Mouse (Mus musculus) heart, embryonic 11.5 days (tissue): ENCODE results near the gene Spocd1. TPM values are rescaled to one million over a fixed set of nuclear protein-coding genes. Genes with fewer than 3 reads are reported as not detected.
A peak's percentile ranks its signal among the peaks of the same experiment; 100 is the strongest.

Experiments
- ATAC-seq: fragments of 200-750 bp; cut with Nextera tagmentation; replicated peaks from 2 replicates; pipeline ENCODE4 v1.8.0; 2017; ENCODE audit warnings: moderate library complexity; ENCODE audit not compliant: insufficient number of reproducible peaks, low FRiP score, low TSS enrichment
- H3K27ac ChIP-seq: fragments of 300-500 bp; sonication (generic); 2 replicates; pipeline ENCODE4 v1.5.1; 2014; ENCODE audit warnings: mild to moderate bottlenecking, low read depth, low read length
- H3K27me3 ChIP-seq: fragments of 300-500 bp; sonication (generic); 2 replicates; pipeline ENCODE4 v1.6.1; 2014; ENCODE audit warnings: mild to moderate bottlenecking, low read length, mixed read lengths; ENCODE audit not compliant: control insufficient read depth, insufficient read depth
- H3K36me3 ChIP-seq: fragments of 300-500 bp; sonication (generic); 2 replicates; pipeline ENCODE4 v1.6.1; 2014; ENCODE audit warnings: mild to moderate bottlenecking, low read length, moderate library complexity, mixed read lengths; ENCODE audit not compliant: control insufficient read depth, insufficient read depth
- H3K4me1 ChIP-seq: fragments of 300-500 bp; sonication (generic); 2 replicates; pipeline ENCODE4 v1.6.1; 2014; ENCODE audit warnings: low read length; ENCODE audit not compliant: control insufficient read depth, insufficient read depth
- H3K4me2 ChIP-seq: fragments of 300-500 bp; sonication (generic); 2 replicates; pipeline ENCODE4 v1.6.1; 2014; ENCODE audit warnings: mild to moderate bottlenecking, moderate library complexity
- H3K4me3 ChIP-seq: fragments of 300-500 bp; sonication (generic); 2 replicates; pipeline ENCODE4 v1.5.1; 2014; ENCODE audit warnings: low read depth, low read length
- H3K9ac ChIP-seq: fragments of 300-500 bp; sonication (generic); 2 replicates; pipeline ENCODE4 v1.6.1; 2014; ENCODE audit warnings: mild to moderate bottlenecking, low read depth, low read length, moderate library complexity
- H3K9me3 ChIP-seq: fragments of 300-500 bp; sonication (generic); replicated peaks from 2 replicates; pipeline ENCODE4 v1.6.1; 2016; ENCODE audit warnings: low read length; ENCODE audit not compliant: control insufficient read depth
- WGBS: fragments of 180-500 bp; shearing (Covaris S2); extraction: QIAGEN DNeasy Blood & Tissue Kit; methylation state at CpG from one replicate; pipeline ENCODE4 v1.1.7; 2014; ENCODE audit not compliant: insufficient replicate concordance; 5-methylcytosine and 5-hydroxymethylcytosine counted together
- polyA plus RNA-seq: library from polyadenylated mRNA; unstranded; fragments of >200 nt; fragmentation: Nextera tagmentation; extraction: Ambion mirVana; gene quantifications from 2 replicates; pipeline ENCODE4 v1.2.1, GENCODE M21; 2014

Spocd1 gene
- polyA plus RNA-seq, 1 experiment from 2014 or later, result 0.34 TPM

DNA sequence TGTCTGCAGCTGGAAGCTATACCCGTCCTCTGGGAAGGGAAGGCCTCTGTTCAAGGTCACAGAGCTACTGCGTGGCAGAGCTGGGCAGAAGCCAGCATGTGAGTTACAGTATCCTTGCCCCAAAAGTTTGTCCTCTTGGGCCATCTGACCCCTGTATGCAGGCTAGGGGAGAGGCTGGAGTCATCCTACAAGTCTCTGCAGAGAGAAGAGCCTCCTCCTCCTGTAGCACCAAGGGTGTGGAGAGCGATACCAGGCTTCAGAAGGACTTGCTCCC, 7.8 kb upstream of the Spocd1 start:
- Histone ChIP-seq H3K9ac (peak overlapping the region; percentile 54; the same call in 1 of the 2 replicates), H3K27ac (peak overlapping the region; percentile 82), H3K9me3 (no peaks in the 10 kb centered on the region), H3K27me3 (no peaks in the 10 kb centered on the region; the same call in 1 of the 2 replicates), H3K4me3 (no peak overlapping the region), H3K4me2 (no peak overlapping the region), H3K4me1 (peaks cover 19% of the 10 kb centered on the region), H3K36me3 (no peaks in the 10 kb centered on the region)
- no peak for ATAC-seq
- WGBS, result 51% methylated on average over 3 of the region's 3 CpGs

DNA sequence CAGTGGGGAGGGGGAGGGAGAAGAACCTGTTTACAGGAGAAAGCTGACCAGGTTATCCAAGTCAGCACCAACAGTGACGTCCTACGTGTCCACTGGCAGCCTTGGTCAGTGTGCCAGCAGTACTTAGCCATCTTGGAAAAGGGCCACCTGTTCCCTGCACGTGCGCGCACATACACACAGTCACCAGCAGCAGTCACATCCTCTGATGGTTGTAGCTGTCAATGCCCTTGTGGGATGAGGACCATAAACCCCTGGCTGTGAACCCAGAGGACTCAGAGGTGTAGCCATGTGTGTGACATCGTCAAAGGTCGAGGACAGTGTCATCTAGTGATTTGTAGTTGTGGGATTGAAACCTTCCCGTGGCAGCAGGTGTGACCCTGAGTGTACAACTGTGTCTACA, 4.9 kb upstream of the Spocd1 start:
- no peak overlapping the region for H3K4me2 ChIP-seq
- H3K27ac ChIP-seq, result no peak overlapping the region
- no peaks in the 10 kb centered on the region; the same call in 1 of the 2 replicates for H3K27me3 ChIP-seq
- no peaks in the 10 kb centered on the region for H3K9me3 ChIP-seq
- no peak; the same call in 1 of the 2 replicates for ATAC-seq
- no peak overlapping the region for H3K9ac ChIP-seq
- peaks cover 30% of the 10 kb centered on the region for H3K4me1 ChIP-seq
- 84% methylated on average over 8 of the region's 8 CpGs for WGBS
- no peak overlapping the region for H3K4me3 ChIP-seq
- no peaks in the 10 kb centered on the region for H3K36me3 ChIP-seq

DNA sequence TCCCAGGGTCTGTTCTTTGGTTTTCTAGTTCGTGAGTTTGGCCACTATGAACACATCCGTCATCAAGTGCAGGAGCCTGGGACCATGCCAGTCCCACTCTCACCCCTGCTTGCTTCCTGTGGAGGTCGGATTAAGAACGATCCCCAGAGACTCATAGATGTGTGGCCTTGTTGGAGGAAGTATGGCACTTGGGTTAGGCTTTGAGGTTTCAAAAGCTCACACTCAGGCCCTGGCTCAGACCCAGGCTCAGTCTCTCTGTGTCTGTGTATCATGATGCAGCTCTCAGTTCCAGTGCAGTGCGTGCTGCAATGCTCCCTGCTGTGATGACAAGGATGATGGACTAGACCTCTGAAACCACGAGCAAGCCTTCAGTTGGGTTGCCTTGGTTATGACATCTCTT, 4.4 kb upstream of the Spocd1 start:
- H3K27ac ChIP-seq, result 0 out of 2 replicates have a peak overlapping the region, but pooled peaks have one; percentile 6
- peaks cover 34% of the 10 kb centered on the region for H3K4me1 ChIP-seq
- no peaks in the 10 kb centered on the region for H3K9me3 ChIP-seq
- 59% methylated on average over 6 of the region's 6 CpGs for WGBS
- ATAC-seq, result no peak
- H3K4me3 ChIP-seq, result no peak overlapping the region
- H3K4me2 ChIP-seq, result no peak overlapping the region
- no peaks in the 10 kb centered on the region; the same call in 1 of the 2 replicates for H3K27me3 ChIP-seq
- no peak overlapping the region for H3K9ac ChIP-seq
- no peaks in the 10 kb centered on the region for H3K36me3 ChIP-seq

GRCm38 (mm10) chr4:129926544-129926943, 2.5 kb upstream of the Spocd1 start:
- Histone ChIP-seq H3K4me3 (no peak overlapping the region), H3K36me3 (no peaks in the 10 kb centered on the region), H3K9me3 (no peaks in the 10 kb centered on the region; the same call in 1 of the 2 replicates), H3K4me1 (peaks cover 27% of the 10 kb centered on the region), H3K9ac (no peak overlapping the region), H3K27ac (peak overlapping the region; percentile 80), H3K27me3 (no peaks in the 10 kb centered on the region), H3K4me2 (peak overlapping the region; percentile 9; the same call in 1 of the 2 replicates)
- 6% methylated on average over 8 of the region's 8 CpGs for WGBS
- ATAC-seq, result peak; percentile 73

GRCm38 (mm10) chr4:129927091-129927490, 2.0 kb upstream of the Spocd1 start:
- no peak for ATAC-seq
- peak overlapping the region; percentile 80 for H3K27ac ChIP-seq

GRCm38 (mm10) chr4:129928124-129928751, 811 bp upstream of the Spocd1 start:
- Histone ChIP-seq H3K4me1 (peaks cover 24% of the 10 kb centered on the region), H3K36me3 (no peaks in the 10 kb centered on the region), H3K27ac (peak overlapping the region; percentile 46; the same call in 1 of the 2 replicates), H3K9me3 (peaks cover 3% of the 10 kb centered on the region; the same call in 1 of the 2 replicates), H3K27me3 (no peaks in the 10 kb centered on the region), H3K4me3 (peak overlapping the region; percentile 18; the same call in 1 of the 2 replicates), H3K4me2 (peak overlapping the region; percentile 48), H3K9ac (peak overlapping the region; percentile 3; the same call in 1 of the 2 replicates)
- 6% methylated on average over 19 of the region's 19 CpGs for WGBS
- ATAC-seq, result no peak

More at GRCm38 (mm10) chr4:129927091-129927490, 2.0 kb upstream of the Spocd1 start:
- H3K9ac ChIP-seq, result no peak overlapping the region
- H3K4me3 ChIP-seq, result no peak overlapping the region
- H3K4me2 ChIP-seq, result no peak overlapping the region
- no peaks in the 10 kb centered on the region for H3K27me3 ChIP-seq
- H3K36me3 ChIP-seq, result no peaks in the 10 kb centered on the region
- peaks cover 3% of the 10 kb centered on the region; the same call in 1 of the 2 replicates for H3K9me3 ChIP-seq
- H3K4me1 ChIP-seq, result peaks cover 24% of the 10 kb centered on the region
- WGBS, result 60% methylated on average over 3 of the region's 3 CpGs

DNA sequence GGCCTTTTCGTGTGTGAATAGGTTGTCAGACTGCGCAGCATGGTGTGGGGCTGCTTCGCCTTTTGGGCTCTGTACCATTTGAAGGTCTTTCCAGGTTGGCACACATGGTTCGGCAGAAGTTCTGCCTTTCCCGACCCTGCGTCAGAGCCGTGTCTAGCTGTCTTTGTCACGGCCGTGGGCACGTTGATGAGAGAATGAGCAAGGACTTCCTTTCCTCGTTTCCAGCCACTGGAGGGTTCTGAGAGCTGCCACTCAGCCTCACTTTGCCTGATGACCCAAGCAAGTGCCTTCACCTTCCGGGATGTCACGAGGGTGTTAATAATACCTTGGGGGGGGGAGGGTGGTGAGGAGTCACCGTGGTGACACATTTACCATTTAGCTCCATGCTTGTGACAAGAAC, 4.6 kb downstream of the Spocd1 start:
- Histone ChIP-seq H3K36me3 (no peaks in the 10 kb centered on the region), H3K27me3 (0 out of 2 replicates have a peak, but pooled peaks cover 2% of the 10 kb centered on the region), H3K27ac (no peak overlapping the region), H3K4me2 (no peak overlapping the region), H3K9me3 (peaks cover 3% of the 10 kb centered on the region; the same call in 1 of the 2 replicates), H3K4me1 (peaks cover 12% of the 10 kb centered on the region), H3K9ac (no peak overlapping the region), H3K4me3 (no peak overlapping the region)
- no peak for ATAC-seq
- 58% methylated on average over 14 of the region's 14 CpGs for WGBS

GRCm38 (mm10) chr4:129934177-129934855, 5.3 kb downstream of the Spocd1 start:
- Histone ChIP-seq H3K36me3 (no peaks in the 10 kb centered on the region), H3K9ac (no peak overlapping the region; the same call in 1 of the 2 replicates), H3K4me3 (no peak overlapping the region), H3K4me2 (no peak overlapping the region), H3K4me1 (peaks cover 6% of the 10 kb centered on the region), H3K27ac (no peak overlapping the region), H3K27me3 (0 out of 2 replicates have a peak, but pooled peaks cover 2% of the 10 kb centered on the region), H3K9me3 (peaks cover 3% of the 10 kb centered on the region; the same call in 1 of the 2 replicates)
- WGBS, result 73% methylated on average over 16 of the region's 16 CpGs
- no peak for ATAC-seq
